ENCODE assay signal across 12 mouse cellular contexts in genomic region chr17:25084835-25085385, GRCm38 (mm10). TPM values are rescaled to one million over a fixed set of nuclear protein-coding genes. Genes with fewer than 3 reads are reported as not detected.
DNase-seq lines count a peak whose midpoint lies in the region; ATAC-seq and TF ChIP-seq lines count a peak whose summit lies in the region.
"Had no signal": no experiment of that assay in that cellular context is flagged by ENCODE, and none has a peak within 500 bp of the region (broad histone marks: within the 10 kb centered on the region; RNA-seq: fewer than 3 reads in every experiment).

No protein-coding gene starts in this region.

- peak overlapping the region; percentile 35; the same call in 1 of the 2 replicates for H3K27ac ChIP-seq in hindbrain, embryonic 10.5 days
- no peak overlapping the region for H3K27ac ChIP-seq in hindbrain, embryonic 14.5 days
- no peak overlapping the region; the same call in 1 of the 2 replicates for H3K27ac ChIP-seq in liver, embryonic 14.5 days
- no peak overlapping the region for H3K27ac ChIP-seq in midbrain, embryonic 13.5 days

- H3K27me3 ChIP-seq in hindbrain, embryonic 10.5 days (ENCODE audit: insufficient read depth, poor library complexity, severe bottlenecking) = no peaks in the 10 kb centered on the region
- no peaks in the 10 kb centered on the region for H3K27me3 ChIP-seq in hindbrain, embryonic 14.5 days (ENCODE audit: control insufficient read depth, insufficient read depth, low read length)
- H3K27me3 ChIP-seq in liver, embryonic 14.5 days (ENCODE audit: control insufficient read depth, insufficient read depth, low read length) = no peaks in the 10 kb centered on the region
- H3K27me3 ChIP-seq in midbrain, embryonic 13.5 days = no peaks in the 10 kb centered on the region

- peak; percentile 23; the same call in 1 of the 2 replicates for TF ChIP-seq CTCF in liver, embryonic 14.5 days (IDR thresholded peaks at IDR 0.05; ENCODE audit: low read depth)

- H3K4me2 ChIP-seq in hindbrain, embryonic 14.5 days (replicated peaks) = no peak overlapping the region
- no peak overlapping the region for H3K4me2 ChIP-seq in liver, embryonic 14.5 days (ENCODE audit: low read depth)
- H3K4me2 ChIP-seq in midbrain, embryonic 13.5 days (replicated peaks) = no peak overlapping the region

- no peaks in the 10 kb centered on the region for H3K9me3 ChIP-seq in hindbrain, embryonic 10.5 days
- no peaks in the 10 kb centered on the region for H3K9me3 ChIP-seq in hindbrain, embryonic 14.5 days (ENCODE audit: control insufficient read depth, low read length)
- no peaks in the 10 kb centered on the region for H3K9me3 ChIP-seq in liver, embryonic 14.5 days (ENCODE audit: control insufficient read depth, low read length)
- H3K9me3 ChIP-seq in midbrain, embryonic 13.5 days = no peaks in the 10 kb centered on the region

- DNase-seq in hindbrain, embryonic 10.5 days (ENCODE audit: low spot score) = no peak
- no peak for DNase-seq in hindbrain, embryonic 14.5 days (ENCODE audit: low spot score)
- peak; percentile 34 for DNase-seq in adrenal gland, postnatal 10 days
- peak; percentile 18 for DNase-seq in forelimb bud, embryonic 11.5 days (ENCODE audit: low read depth, low spot score)
- no peak for DNase-seq in liver, embryonic 14.5 days (ENCODE audit: low read depth in 3 of 3, low spot score in 3 of 3)
- DNase-seq in left cerebral cortex, postnatal 36 days (ENCODE audit: low spot score in 2 of 2) = no peak
- DNase-seq: kidney, adult 8-10 months; left cerebral cortex, postnatal 4 days had no signal

- 84% methylated on average over 13 of the region's 13 CpGs for WGBS in hindbrain, embryonic 10.5 days
- WGBS in hindbrain, embryonic 14.5 days = 83% methylated on average over 13 of the region's 13 CpGs
- 77% methylated on average over 13 of the region's 13 CpGs for WGBS in liver, embryonic 14.5 days (ENCODE audit: insufficient replicate concordance)
- WGBS in midbrain, embryonic 13.5 days = 81% methylated on average over 13 of the region's 13 CpGs

- ATAC-seq in hindbrain, embryonic 14.5 days (ENCODE audit: low FRiP score) = no peak
- no peak for ATAC-seq in liver, embryonic 14.5 days (ENCODE audit: insufficient read depth)
- no peak for ATAC-seq in midbrain, embryonic 13.5 days
- no peak for ATAC-seq in frontal cortex, adult (ENCODE audit: low TSS enrichment)

- peaks cover 36% of the 10 kb centered on the region for H3K36me3 ChIP-seq in hindbrain, embryonic 10.5 days
- peaks cover 13% of the 10 kb centered on the region for H3K36me3 ChIP-seq in hindbrain, embryonic 14.5 days (replicated peaks; ENCODE audit: control insufficient read depth, insufficient read depth)
- no peaks in the 10 kb centered on the region for H3K36me3 ChIP-seq in liver, embryonic 14.5 days (replicated peaks; ENCODE audit: control insufficient read depth, insufficient read depth, low read depth)
- peaks cover 34% of the 10 kb centered on the region for H3K36me3 ChIP-seq in midbrain, embryonic 13.5 days

- intact Hi-C loops in left cerebral cortex, postnatal 36 days (cut with DNase I) = loop anchor here (5.0 kb wide), 1 partner anchor 43 kb away; no protein-coding TSS in a partner anchor

- H3K4me3 ChIP-seq in hindbrain, embryonic 10.5 days = no peak overlapping the region
- H3K4me3 ChIP-seq in hindbrain, embryonic 14.5 days (replicated peaks; ENCODE audit: low read length) = no peak overlapping the region
- H3K4me3 ChIP-seq in liver, embryonic 14.5 days (ENCODE audit: insufficient read depth in 1 of 2, low read depth in 2 of 2, low read length in 2 of 2) = no peak overlapping the region
- no peak overlapping the region for H3K4me3 ChIP-seq in midbrain, embryonic 13.5 days (replicated peaks)

- no peak for TF ChIP-seq EP300 in liver, embryonic 14.5 days (IDR thresholded peaks at IDR 0.05; ENCODE audit: low read depth)

- H3K9ac ChIP-seq in hindbrain, embryonic 14.5 days = no peak overlapping the region
- H3K9ac ChIP-seq in liver, embryonic 14.5 days (replicated peaks) = no peak overlapping the region
- H3K9ac ChIP-seq in midbrain, embryonic 13.5 days (replicated peaks) = no peak overlapping the region

- peaks cover 22% of the 10 kb centered on the region; the same call in 1 of the 2 replicates for H3K4me1 ChIP-seq in hindbrain, embryonic 10.5 days (replicated peaks)
- no peaks in the 10 kb centered on the region for H3K4me1 ChIP-seq in hindbrain, embryonic 14.5 days (replicated peaks; ENCODE audit: control insufficient read depth, insufficient read depth, low read length)
- H3K4me1 ChIP-seq in liver, embryonic 14.5 days (replicated peaks; ENCODE audit: control insufficient read depth in 2 of 2, insufficient read depth in 2 of 2, low read length in 1 of 2) = peaks cover 33 to 47% of the 10 kb centered on the region in 2 experiments
- no peaks in the 10 kb centered on the region for H3K4me1 ChIP-seq in midbrain, embryonic 13.5 days (replicated peaks)

RNA-seq across cellular contexts. Expression of gene Tmem204, which starts 1.5 kb away (rescaled TPM):
- 13.0 and 13.7 TPM in 2 replicates for polyA plus RNA-seq in hindbrain, embryonic 10.5 days (2016; fragmentation: Nextera tagmentation; extraction: Ambion mirVana)
- polyA plus RNA-seq in hindbrain, embryonic 14.5 days (2014; fragmentation: Nextera tagmentation; extraction: Ambion mirVana) = 11.3 and 12.4 TPM in 2 replicates
- 10 to 100 TPM; 23.1 to 31.8 TPM for total RNA-seq in adrenal gland, postnatal 10 days (2021)
- polyA plus RNA-seq in liver, embryonic 14.5 days (2012; rRNA removed) = 3.0 and 3.1 TPM in 2 replicates
- polyA plus RNA-seq in liver, embryonic 14.5 days (2014; fragmentation: Nextera tagmentation; extraction: Ambion mirVana) = 4.3 TPM in 2 replicates
- polyA plus RNA-seq in midbrain, embryonic 13.5 days (2015; fragmentation: Nextera tagmentation; extraction: Ambion mirVana) = 9.4 and 10.8 TPM in 2 replicates
- total RNA-seq in left cerebral cortex, postnatal 36 days (2021) = 10 to 100 TPM in 1 of 2 experiments, 1 to 10 TPM in 1; 9.1 to 10.3 TPM
- total RNA-seq: common myeloid progenitor, adult 5-6 weeks had no signal

RNA-seq across cellular contexts. Expression of gene Telo2, which starts 30.9 kb away (rescaled TPM):
- polyA plus RNA-seq in hindbrain, embryonic 10.5 days (2016; fragmentation: Nextera tagmentation; extraction: Ambion mirVana) = 49.9 and 52.3 TPM in 2 replicates
- 39.8 and 41.7 TPM in 2 replicates for polyA plus RNA-seq in hindbrain, embryonic 14.5 days (2014; fragmentation: Nextera tagmentation; extraction: Ambion mirVana)
- total RNA-seq in adrenal gland, postnatal 10 days (2021) = 10 to 100 TPM; 17.6 to 30.4 TPM
- polyA plus RNA-seq in liver, embryonic 14.5 days (2012; rRNA removed) = 8.0 and 8.7 TPM in 2 replicates
- 11.0 and 12.1 TPM in 2 replicates for polyA plus RNA-seq in liver, embryonic 14.5 days (2014; fragmentation: Nextera tagmentation; extraction: Ambion mirVana)
- 45.3 and 48.0 TPM in 2 replicates for polyA plus RNA-seq in midbrain, embryonic 13.5 days (2015; fragmentation: Nextera tagmentation; extraction: Ambion mirVana)
- 10 to 100 TPM; 24.3 to 30.0 TPM for total RNA-seq in left cerebral cortex, postnatal 36 days (2021)

RNA-seq across cellular contexts. Expression of gene Ptx4, which starts 35.6 kb away (rescaled TPM):
- polyA plus RNA-seq in hindbrain, embryonic 10.5 days (2016; fragmentation: Nextera tagmentation; extraction: Ambion mirVana) = not detected in 2 replicates
- not detected in 2 replicates for polyA plus RNA-seq in hindbrain, embryonic 14.5 days (2014; fragmentation: Nextera tagmentation; extraction: Ambion mirVana)
- under 1 TPM; 0.18 to 0.69 TPM for total RNA-seq in adrenal gland, postnatal 10 days (2021)
- not detected in 2 replicates for polyA plus RNA-seq in liver, embryonic 14.5 days (2012; rRNA removed)
- not detected in 2 replicates for polyA plus RNA-seq in liver, embryonic 14.5 days (2014; fragmentation: Nextera tagmentation; extraction: Ambion mirVana)
- polyA plus RNA-seq in midbrain, embryonic 13.5 days (2015; fragmentation: Nextera tagmentation; extraction: Ambion mirVana) = not detected in 2 replicates
- total RNA-seq in left cerebral cortex, postnatal 36 days (2021) = under 1 TPM; 0.67 to 0.91 TPM
- total RNA-seq: common myeloid progenitor, adult 5-6 weeks had no signal
- polyA plus RNA-seq: urinary bladder, adult 2 months had no signal

RNA-seq across cellular contexts. Expression of gene Clcn7, which starts 48.3 kb away (rescaled TPM):
- polyA plus RNA-seq in hindbrain, embryonic 10.5 days (2016; fragmentation: Nextera tagmentation; extraction: Ambion mirVana) = 23.5 and 24.7 TPM in 2 replicates
- 28.1 and 29.4 TPM in 2 replicates for polyA plus RNA-seq in hindbrain, embryonic 14.5 days (2014; fragmentation: Nextera tagmentation; extraction: Ambion mirVana)
- total RNA-seq in adrenal gland, postnatal 10 days (2021) = 10 to 100 TPM; 29.8 to 33.3 TPM
- 7.1 and 7.9 TPM in 2 replicates for polyA plus RNA-seq in liver, embryonic 14.5 days (2012; rRNA removed)
- 8.7 and 8.8 TPM in 2 replicates for polyA plus RNA-seq in liver, embryonic 14.5 days (2014; fragmentation: Nextera tagmentation; extraction: Ambion mirVana)
- polyA plus RNA-seq in midbrain, embryonic 13.5 days (2015; fragmentation: Nextera tagmentation; extraction: Ambion mirVana) = 29.1 and 29.7 TPM in 2 replicates
- 10 to 100 TPM; 49.9 to 55.2 TPM for total RNA-seq in left cerebral cortex, postnatal 36 days (2021)

Comparison
In these comparisons a context has a peak if more than half of its experiments do, and no peak if none do; other contexts are left out.
1. DNase-seq: peak in adrenal gland, postnatal 10 days (single experiment) and forelimb bud, embryonic 11.5 days (single experiment); none in hindbrain, embryonic 10.5 days (single experiment), hindbrain, embryonic 14.5 days (single experiment), liver, embryonic 14.5 days (0 of 3) and left cerebral cortex, postnatal 36 days (0 of 2).